Mouse (Mus musculus) lung, adult 2 months (tissue): ENCODE results near the gene Acvr1. TPM values are rescaled to one million over a fixed set of nuclear protein-coding genes. Genes with fewer than 3 reads are reported as not detected.

Experiments
- DNase-seq: peaks from one replicate; pipeline ENCODE4 v3.0.0; 2022
- H3K4me1 ChIP-seq: fragments of 200-500 bp; 2 replicates; pipeline ENCODE4 v1.6.1; 2011; ENCODE audit warnings: low read length; ENCODE audit not compliant: control insufficient read depth, insufficient read depth
- H3K4me3 ChIP-seq: fragments of 200-500 bp; replicated peaks from 2 replicates; pipeline ENCODE3; 2011; ENCODE audit warnings: low read depth, mild to moderate bottlenecking, control low read depth, low read length; ENCODE audit errors: extremely low read depth
- CTCF ChIP-seq: fragments of 200-500 bp; IDR thresholded peaks from 2 replicates; pipeline ENCODE4 v1.5.1; 2011; ENCODE audit warnings: mild to moderate bottlenecking, low read length, control low read depth; ENCODE audit not compliant: insufficient read depth
- POLR2A ChIP-seq: fragments of 200-500 bp; IDR thresholded peaks from 2 replicates; pipeline ENCODE4 v1.6.1; 2011; ENCODE audit warnings: low read depth, mild to moderate bottlenecking, control low read depth, low read length, borderline replicate concordance; ENCODE audit errors: extremely low read depth
- whole genome bisulfite sequencing: fragments of 180-500 bp; shearing (Covaris S2); methylation state at CpG from one replicate; pipeline ENCODE4 v1.1.7; 2018; 5-methylcytosine and 5-hydroxymethylcytosine counted together
- polyA plus RNA-seq: library from polyadenylated mRNA; depleted of rRNA; stranded (reverse); fragments of >200 nt; gene quantifications from 2 replicates; pipeline ENCODE4 v1.2.3, GENCODE M21; 2012

Gene Acvr1
- polyA plus RNA-seq, 1 experiment, result 9.7 TPM

DNA sequence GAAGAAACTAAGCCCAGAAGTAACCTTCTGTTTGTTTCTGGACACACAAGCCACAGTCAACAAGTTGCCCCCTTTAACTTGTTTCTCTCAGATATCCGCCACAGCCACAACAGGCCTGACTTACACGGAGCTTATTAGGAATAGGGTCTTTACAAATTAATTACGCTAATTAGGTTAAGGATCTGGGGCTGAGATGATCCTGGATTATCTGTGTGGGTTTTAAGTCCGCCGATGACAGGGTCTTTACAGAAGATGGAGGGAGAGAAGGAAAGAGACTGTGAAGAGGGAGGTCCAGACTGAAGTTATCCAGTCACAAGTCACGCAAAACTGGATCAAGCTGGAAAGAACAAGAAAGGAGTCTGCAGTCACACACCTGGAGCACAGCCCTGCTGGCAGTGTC, 28.8 kb downstream of the Acvr1 start:
- Histone ChIP-seq H3K4me3 (no peak overlapping the region), H3K4me1 (peaks cover 14% of the 10 kb centered on the region)
- DNase-seq, result no peak
- 95% methylated on average over 6 of the region's 6 CpGs for whole genome bisulfite sequencing
- TF ChIP-seq CTCF, result no peak

DNA sequence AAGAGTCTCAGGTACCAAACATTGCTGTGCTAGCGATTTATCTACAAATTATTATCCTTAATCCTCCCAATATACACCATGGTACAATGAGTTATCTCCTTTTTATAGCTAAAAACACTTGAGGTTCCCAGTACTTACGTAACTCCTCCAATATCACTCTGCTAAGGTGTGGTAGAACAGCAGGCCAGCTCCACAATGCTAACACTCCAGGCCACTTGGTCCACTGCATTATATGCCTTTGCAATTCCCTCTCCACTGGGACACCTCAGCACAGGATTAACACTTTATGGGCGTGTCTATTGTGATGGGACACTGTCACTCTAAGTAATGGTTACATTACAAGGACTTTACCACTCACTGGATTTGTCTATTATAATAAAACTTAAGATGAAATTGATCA, 30.2 kb downstream of the Acvr1 start:
- no peak overlapping the region for H3K4me3 ChIP-seq
- TF ChIP-seq CTCF (no peak), POLR2A (no peak)
- DNase-seq, result no peak
- WGBS, result 72% methylated on average over 3 of the region's 3 CpGs
- peaks cover 19% of the 10 kb centered on the region for H3K4me1 ChIP-seq

DNA sequence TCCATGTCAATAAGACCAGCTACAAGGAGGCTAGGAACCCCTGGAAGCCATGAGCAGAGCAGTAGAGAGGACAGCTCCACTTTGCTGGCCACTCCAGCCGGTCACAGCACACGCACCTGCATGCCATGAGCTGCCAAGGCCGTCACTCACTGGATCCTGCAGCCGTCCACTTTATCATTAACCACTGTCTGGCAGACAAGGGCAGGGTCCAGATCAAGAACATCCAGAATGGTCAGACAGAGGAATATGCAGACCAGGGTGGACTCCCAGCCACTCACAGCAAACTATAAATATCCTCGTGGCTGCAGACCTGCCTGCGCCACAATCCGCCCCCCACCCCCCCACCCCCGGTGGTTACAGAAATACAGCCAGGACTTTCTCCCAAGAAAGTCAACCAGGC, 31.7 kb downstream of the Acvr1 start:
- 82% methylated on average over 8 of the region's 8 CpGs for WGBS
- peaks cover 30% of the 10 kb centered on the region for H3K4me1 ChIP-seq
- H3K4me3 ChIP-seq, result no peak overlapping the region
- TF ChIP-seq POLR2A (no peak), CTCF (no peak)
- no peak for DNase-seq

DNA sequence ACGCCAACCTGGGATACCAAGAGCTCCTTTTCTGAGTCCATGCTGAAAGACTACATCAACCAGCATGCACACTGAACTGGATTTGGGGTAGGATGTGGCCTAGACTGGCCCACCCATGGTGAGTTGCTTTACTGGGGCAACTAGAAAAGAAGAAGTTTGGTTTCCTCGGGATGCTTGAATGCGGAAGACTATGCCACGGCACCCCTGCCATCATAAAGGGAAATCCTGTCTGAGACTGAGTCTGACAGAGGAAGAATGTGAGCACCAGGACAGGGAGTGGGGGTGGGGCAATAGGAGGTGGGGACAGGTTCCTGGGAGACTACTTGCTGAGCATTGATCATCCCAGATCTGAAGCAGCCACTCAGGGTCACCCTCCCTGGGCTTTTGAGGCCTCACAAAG, 32.6 kb downstream of the Acvr1 start:
- H3K4me3 ChIP-seq, result no peak overlapping the region
- 60% methylated on average over 4 of the region's 4 CpGs for WGBS
- peaks cover 29% of the 10 kb centered on the region for H3K4me1 ChIP-seq
- no peak for TF ChIP-seq POLR2A
- TF ChIP-seq CTCF, result no peak
- DNase-seq, result no peak

DNA sequence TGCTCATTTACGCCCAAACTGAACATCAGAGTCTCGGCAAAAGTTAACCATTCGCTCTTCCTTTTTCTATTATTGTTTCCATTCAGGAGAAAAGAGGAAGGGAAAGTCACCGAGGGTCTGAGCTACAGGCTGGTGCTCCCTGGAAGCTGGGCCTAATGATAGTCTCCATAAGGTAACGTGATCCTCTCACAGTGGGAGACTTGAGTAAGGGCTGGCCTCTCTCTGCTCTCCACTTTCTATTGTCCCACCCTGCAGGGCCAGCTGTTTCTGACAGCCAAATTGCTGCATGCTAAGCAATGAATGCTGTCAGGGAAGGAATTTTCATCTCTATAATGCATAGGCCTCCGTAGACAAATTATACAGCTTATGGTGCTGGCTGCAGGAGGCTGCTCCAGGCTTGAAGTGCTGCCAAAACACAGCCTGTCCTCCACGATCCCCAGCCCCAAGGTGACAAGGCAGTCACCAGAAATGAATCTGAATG, 33.4 kb downstream of the Acvr1 start:
- Histone ChIP-seq H3K4me3 (no peak overlapping the region), H3K4me1 (peaks cover 31% of the 10 kb centered on the region)
- TF ChIP-seq CTCF (no peak), POLR2A (no peak)
- 32% methylated on average over 7 of the region's 7 CpGs for WGBS
- DNase-seq, result no peak

DNA sequence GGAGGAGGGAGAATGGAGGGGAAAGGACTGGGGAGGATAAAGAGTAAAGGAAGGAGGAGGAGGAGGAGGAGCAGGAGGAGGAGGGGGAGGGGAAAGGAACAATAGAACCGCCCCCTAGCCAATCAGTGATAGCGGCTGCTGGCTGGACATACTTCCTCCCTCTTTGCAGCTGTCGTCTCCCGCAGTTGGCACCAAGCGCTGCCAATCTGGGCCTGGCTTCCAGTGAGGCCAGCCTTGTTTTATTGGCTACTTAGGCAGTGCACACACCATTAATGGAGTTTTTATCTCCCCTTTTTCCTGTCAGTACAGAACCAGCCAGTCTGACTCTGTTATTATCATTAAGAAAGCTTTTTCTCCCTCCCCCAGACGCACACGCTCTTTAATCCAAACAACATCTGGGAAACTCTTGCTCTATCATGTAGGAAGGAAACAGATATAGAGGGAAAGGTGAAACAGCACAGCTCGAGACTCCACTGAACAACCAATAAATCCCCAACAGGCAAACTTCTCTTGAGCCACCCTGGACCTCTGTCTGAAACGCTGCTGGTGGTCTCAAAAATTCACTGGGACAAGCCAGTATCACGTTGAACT, 34.6 kb downstream of the Acvr1 start:
- Histone ChIP-seq H3K4me1 (peaks cover 29% of the 10 kb centered on the region), H3K4me3 (no peak overlapping the region)
- TF ChIP-seq CTCF (no peak), POLR2A (no peak)
- peak; percentile 59 for DNase-seq
- WGBS, result 20% methylated on average over 10 of the region's 10 CpGs

DNA sequence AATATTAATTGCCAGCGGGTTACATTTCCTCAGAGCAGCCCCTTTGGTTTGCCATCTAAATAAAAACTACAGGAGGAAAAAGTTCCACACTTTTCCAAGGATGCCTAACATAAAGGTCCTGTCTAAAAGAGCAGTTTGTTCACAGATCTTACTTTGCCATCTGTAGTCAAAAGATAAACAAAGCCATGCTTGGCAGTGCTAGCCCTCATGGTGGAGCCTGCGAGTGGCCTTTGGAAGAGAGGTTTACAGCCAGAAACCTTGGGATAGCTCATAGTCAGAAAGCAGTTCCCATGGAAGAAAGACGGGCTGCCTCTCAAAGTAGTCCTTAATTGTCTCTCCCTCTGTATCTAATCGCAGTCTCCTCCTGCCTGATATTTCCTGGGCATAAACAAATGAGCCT, 36.4 kb downstream of the Acvr1 start:
- DNase-seq, result no peak
- TF ChIP-seq CTCF (no peak), POLR2A (no peak)
- 51% methylated on average over 4 of the region's 4 CpGs for WGBS
- H3K4me3 ChIP-seq, result no peak overlapping the region
- H3K4me1 ChIP-seq, result peaks cover 27% of the 10 kb centered on the region

DNA sequence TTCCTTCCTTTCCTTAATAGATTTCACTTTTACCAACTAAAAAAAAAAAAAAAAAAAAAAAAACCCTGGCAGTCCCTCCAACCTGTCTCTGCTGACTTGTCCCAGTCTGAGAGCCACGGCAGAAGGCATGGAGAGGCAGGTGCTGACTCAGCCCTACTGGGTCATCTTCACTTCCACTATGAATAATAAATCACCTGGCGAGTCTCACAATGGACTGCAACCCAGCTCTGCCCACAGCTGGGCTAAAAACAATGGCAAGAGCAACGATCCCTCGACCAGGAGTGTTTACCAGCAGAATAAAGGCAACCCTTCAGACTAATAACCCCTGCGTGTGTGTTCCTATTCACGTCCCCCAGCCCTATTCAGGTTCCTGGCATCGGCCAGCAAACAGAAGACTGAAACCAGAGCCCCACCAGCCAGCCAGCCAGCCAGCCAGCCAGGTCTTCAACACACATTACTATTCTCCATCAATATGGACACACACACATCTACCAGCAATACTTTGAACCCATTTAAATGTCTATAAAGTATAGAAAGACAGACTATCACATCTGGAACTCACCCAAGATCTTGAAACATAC, 37.0 kb downstream of the Acvr1 start:
- Histone ChIP-seq H3K4me1 (peaks cover 27% of the 10 kb centered on the region), H3K4me3 (no peak overlapping the region)
- TF ChIP-seq CTCF (no peak), POLR2A (no peak)
- 44% methylated on average over 7 of the region's 7 CpGs for WGBS
- DNase-seq, result no peak

DNA sequence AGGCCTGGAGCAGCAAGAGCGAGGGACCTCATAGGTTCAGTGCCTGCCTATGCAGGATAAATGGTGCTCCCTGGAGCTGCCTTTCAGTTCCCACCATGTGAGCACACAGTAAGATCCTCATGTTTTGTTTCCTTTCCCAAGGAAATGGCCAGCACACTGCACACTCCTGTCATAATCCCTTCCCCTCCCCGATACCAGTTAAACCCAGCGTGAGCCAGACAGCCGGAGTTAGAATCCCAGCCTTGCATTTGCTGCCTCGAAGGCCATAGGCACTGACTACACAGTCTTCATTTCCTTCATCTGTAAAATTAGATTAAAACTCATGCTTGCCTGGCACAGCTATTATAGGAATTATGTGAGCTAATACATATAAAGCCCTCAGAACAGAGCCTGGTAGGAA, 37.6 kb downstream of the Acvr1 start:
- TF ChIP-seq POLR2A (no peak), CTCF (no peak)
- WGBS, result 76% methylated on average over 5 of the region's 5 CpGs

DNA sequence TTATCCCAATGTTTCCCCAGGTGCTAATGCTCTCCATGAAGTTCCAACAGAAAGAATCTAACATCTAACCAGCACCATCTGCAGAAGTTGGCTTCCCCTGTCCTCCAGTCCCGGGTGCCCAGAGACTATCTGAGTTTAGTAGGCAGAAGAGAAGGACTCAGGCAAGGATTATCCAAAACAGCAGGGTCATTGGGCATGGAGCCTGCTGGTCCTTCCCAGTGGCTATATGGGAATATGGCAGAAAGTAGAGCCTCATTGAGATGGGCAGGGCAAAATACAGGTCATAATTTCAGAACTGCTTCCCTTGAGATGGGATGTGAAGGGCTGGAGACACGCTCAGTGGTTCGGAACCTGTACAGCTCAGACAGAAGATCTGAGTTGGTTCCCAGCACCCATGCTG, 39.2 kb downstream of the Acvr1 start:
- Histone ChIP-seq H3K4me1 (peaks cover 17% of the 10 kb centered on the region), H3K4me3 (no peak overlapping the region)
- no peak for TF ChIP-seq CTCF
- TF ChIP-seq POLR2A, result no peak
- WGBS, result 87% methylated on average over 3 of the region's 3 CpGs
- DNase-seq, result no peak

More for the DNA sequence above, 37.6 kb downstream of the Acvr1 start:
- Histone ChIP-seq H3K4me3 (no peak overlapping the region), H3K4me1 (peaks cover 27% of the 10 kb centered on the region)
- no peak for DNase-seq
